Mouse (Mus musculus) embryonic fibroblast, embryonic 13.5 days (primary cell): ENCODE results near the gene Rita1.

ENCODE experiments used
- CTCF ChIP-seq: IDR thresholded peaks from 2 replicates; pipeline ENCODE4 v1.5.1; 2011; ENCODE audit warnings: mild to moderate bottlenecking, control low read depth, low read length, moderate library complexity, borderline replicate concordance; ENCODE audit not compliant: insufficient read depth
- POLR2A ChIP-seq: IDR thresholded peaks from 2 replicates; pipeline ENCODE4 v1.6.1; 2011; ENCODE audit warnings: low read depth, mild to moderate bottlenecking, control low read depth, low read length, moderate library complexity

- no peak for TF ChIP-seq CTCF
- no peak for TF ChIP-seq POLR2A
These were observed 21.7 kb upstream of the Rita1 start, which contains the start of gene Cfap73 for GRCm38 (mm10) chr5:120634131-120634530.
